Mouse (Mus musculus) c-Kit-positive CD71-positive TER-119-negative erythroid progenitor cells, embryonic 14.5 days (primary cell): ENCODE data around the gene Fra10ac1.

Source experiments
- DNase-seq: peaks from one replicate; pipeline ENCODE4 v3.0.0-alpha.2; 2013; ENCODE audit warnings: low read depth

Fra10ac1 gene

DNA sequence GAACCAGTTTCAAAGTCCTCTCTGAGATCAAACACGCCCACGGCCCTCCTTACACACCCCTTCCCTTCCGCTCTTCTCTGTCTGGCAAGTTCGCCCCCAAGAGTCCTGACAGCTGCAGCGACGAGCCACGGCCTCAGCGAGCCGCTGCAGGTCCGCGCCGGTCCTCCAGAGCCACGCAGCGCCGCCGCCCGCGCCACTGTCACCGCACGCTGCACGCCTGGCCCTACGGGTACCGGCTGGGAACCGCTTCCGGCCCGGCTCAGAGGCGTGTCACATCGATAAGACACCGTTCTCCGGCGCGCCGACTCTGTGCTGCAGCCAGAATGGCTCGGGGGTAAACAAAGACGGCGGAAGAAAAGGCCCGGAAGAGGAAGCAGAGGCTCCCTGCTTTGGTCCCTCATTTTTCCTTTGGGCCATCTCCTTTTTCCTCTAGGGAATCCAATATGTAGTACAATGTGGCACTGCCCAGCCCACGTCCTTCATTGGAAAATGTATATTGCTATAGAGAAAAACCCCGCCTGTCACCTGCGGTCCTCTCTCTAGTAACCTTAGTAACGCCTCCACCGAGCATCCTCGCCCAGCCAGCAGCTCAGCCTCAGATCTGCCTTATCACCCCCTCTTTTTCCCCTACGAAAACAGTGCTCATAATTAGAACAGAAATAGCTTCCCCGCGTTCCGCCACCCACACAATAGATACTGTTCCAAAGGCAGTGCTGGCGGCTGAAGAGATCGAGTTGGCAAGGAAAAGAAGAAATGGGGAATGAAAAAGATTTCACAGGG is at the start of gene Fra10ac1:
Fra10ac1 (minus strand) TSS at position 252 of the 780 bp plus-strand sequence.
- peak; percentile 75 for DNase-seq

DNA sequence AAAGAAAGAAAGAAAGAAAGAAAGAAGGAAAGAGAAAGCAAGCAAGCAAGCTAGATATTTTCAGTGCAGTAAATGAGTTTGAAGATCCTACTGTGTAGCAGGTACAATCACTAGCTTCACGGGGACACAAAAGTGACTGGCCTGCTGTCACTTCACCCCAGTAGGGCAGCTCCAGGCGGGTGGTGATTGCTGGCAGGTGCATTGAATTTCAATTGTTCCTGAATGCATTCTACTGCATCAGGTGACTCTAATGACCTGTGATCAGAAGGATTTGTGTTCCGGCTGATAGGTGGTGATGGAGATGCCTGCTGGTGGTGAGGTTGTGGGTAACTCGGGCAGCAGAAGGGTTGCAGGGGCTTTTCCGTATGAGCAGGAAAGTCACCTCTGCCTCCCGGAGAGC is 47.1 kb upstream of the Fra10ac1 start:
- no peak for DNase-seq

DNA sequence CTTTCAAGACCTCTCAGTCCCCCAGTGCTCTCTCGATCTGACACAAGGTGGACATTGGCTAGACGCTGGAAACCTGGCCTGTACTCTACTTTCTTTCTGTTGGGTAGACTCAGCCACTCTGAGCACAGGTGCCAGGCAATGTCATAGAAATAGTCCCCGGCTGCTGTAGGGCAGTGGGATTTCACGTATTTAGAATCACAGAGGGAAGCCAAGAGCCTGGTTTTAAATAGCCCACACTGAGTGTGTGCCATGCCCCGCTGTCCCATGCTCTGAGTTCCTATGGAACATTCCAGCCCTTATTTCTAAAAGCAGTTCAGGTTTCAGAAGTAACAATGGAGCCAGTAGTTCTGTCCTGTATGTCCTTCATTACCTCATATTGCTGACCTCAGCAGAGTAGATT is 43.5 kb upstream of the Fra10ac1 start:
- no peak for DNase-seq

DNA sequence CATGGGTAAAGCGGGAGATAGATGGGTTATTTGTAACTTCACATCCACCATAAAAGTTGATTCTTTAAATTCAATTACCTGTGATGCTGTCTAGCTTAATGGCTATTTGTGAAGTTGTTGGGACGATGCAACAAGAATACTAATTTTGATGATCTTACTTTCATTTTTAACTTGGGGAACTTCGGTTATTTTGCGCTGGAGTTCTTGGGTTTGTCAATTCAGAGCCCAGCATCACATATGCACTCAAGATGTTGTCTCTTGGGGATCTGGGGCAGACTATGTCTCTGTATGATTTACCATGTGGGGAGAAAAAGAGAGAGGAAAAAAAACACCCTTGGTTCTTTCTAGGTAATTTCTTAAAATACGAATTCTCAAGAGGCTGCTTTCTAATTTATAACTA is 41.8 kb upstream of the Fra10ac1 start:
- no peak for DNase-seq

DNA sequence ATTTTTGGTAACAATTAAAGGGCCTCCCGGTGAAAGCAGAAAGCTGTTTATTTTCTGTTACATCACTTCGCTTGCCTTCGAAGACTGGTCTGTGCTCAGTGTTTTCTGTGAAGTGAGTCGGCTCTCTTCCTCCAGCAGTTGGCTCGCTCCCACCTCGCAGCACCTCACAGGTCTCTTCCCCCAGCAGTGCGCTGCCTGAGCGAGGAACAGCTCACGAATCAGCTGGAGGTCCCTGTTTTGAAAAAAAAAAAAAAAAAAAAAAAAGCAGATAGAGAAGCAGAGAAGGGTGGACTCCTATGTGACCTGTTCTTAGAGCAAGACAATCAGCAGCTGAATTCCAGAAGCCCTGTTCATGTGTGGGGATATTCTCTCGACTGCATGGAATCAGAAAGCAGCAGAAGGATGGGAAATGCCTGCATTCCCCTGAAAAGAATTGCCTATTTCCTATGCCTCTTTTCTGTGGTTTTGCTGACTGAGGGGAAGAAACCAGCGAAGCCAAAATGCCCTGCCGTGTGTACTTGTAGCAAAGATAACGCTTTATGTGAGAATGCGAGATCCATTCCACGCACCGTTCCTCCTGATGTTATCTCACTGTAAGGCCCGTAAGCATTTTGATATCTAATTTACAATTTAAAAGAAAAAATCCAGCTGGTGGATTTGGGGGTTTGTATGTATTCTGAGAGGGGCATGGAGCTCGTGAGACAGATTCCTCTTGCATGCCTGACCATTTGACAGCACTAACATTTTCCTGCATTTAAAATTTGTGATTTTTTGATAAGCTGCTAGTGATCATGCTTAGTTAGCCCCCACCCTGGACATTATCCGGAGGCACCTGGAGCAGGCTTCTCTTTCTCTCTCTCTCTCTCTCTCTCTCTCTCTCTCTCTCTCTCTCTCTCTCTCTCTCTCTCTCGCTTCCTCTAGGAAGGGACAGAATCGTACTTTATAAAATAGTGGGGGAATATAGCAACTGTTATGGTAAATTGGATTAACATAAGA is 40.8 kb upstream of the Fra10ac1 start, which contains the start of gene Lgi1:
Lgi1 (plus strand) TSS at position 32 of the 996 bp plus-strand sequence.
- DNase-seq: no peak

DNA sequence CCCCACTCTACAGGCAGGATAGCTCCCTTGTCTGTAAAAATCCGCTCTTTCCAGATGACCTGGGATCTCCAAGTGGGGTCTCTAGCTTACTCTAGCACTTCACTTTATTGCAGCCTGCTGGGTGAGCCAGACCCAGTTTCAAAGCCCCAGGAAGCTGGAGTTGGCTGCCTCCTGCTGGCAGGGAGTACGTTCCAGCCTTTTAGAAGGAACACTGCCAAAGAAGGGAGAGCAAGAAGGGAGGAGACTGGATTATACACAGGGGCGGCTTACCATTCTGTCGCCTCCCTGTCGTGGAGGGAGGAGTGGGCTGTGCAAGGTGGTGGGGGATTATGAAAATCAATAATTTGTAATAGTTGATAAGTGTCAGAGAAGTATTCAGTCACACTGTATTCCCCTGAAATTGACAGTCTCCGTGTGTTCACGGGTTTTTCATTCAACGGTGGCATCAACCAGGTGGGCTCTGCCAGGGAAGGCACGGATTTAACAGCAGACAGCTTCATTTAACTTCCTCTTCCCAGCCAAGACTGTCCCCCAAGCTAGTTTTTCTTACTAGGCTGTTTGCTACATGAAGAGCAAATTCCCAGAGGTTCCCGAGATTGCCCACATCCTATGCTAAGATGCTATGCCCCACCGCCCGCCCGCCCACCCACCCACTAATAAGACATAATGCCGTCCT is 40.0 kb upstream of the Fra10ac1 start:
- no peak for DNase-seq

DNA sequence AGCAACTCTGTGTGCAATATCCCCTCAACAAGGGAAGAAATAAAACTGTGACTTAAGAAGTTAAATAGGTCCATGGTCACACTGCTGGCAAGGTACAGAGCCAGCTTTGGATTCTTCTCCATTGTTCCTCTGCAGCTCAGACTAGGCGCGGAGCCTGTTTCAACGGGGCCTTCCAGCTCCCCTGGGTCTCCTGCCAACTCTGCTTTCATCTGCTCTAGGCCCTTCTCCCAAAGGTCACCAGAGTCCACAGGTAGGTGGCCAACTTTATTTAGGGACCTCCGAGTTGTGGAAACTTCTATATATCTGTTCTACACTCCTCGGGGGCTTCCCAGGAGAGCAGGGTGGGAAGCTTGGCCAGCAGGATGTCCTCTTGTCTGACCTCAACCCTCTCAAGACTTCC is 37.4 kb upstream of the Fra10ac1 start:
- DNase-seq: no peak

DNA sequence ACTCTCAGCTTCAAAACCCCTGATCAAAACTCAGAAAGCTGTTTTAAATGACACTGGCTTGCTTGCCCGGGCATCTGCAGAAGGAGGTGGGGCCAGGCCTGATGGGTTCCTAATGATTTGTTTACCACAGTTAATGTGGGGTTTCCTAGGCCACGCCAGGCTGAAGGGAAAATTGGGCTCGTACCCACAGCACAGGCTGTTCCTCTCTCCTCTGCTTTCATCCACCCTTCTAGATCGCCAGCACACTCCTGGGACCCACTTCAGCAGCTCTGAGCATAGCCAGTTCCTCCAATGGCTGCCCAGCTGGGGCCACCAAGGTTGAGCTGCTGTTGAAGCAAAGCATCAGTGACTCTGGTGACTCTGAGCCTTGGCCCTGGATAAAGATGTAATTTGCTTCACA is 36.4 kb upstream of the Fra10ac1 start:
- DNase-seq: no peak

DNA sequence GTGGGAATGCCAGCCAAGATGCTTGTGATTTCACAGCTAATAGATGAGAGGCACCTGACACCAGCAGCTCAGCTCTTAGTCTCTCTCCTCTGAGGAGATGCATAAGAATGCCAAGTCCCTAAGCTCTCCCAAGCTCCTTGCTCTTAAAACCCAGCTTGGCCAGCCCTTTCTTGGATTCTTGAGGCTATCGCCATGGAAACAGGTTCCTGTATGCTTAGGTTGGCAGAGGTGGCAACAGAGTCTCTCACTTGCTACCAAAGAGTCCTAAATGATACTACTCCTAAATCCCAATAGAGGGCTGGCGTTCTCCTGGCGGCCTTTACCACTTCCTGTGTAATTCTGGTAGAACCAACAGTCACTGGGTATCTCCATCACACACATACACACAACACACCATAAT is 35.5 kb upstream of the Fra10ac1 start:
- DNase-seq: no peak

DNA sequence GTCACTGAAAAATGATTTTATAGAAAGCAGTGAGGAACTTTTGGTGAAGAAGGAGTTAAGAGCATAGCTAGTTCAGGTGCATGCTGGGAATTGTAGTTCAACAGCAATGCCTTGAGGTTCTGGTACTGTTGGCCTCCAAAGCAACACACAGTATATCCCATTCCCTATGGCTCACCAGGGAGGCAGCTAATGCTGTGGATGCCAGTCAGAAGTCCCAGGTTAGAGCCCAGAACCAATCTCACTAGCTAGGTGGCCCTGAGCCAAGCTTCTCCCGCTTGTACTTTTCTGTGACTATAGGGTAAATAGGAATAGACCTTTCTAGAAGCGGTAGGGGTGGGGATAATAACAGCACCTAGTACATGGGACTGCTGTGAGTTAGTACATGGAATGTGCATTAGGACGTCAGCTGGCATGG is 34.7 kb upstream of the Fra10ac1 start:
- no peak for DNase-seq

DNA sequence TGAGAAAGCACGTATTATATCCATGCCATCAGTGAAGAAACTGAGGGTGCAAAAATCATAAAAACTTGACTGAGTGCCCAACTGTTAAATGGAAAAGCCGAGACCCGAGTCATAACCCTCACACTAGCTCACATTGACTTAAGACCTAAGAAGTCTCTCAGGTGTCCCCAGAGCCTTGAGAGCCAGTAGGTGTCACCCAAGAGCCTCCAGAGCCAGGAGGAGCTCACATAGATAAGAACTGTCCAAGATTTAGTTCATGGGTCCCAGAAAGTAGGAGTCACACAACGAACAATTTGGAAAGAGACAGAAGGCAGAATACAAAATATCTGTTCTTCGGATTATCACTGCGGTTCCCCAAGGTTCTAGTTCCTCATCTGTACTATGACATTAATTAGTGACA is 29.8 kb upstream of the Fra10ac1 start:
- peak; percentile 10 for DNase-seq

DNA sequence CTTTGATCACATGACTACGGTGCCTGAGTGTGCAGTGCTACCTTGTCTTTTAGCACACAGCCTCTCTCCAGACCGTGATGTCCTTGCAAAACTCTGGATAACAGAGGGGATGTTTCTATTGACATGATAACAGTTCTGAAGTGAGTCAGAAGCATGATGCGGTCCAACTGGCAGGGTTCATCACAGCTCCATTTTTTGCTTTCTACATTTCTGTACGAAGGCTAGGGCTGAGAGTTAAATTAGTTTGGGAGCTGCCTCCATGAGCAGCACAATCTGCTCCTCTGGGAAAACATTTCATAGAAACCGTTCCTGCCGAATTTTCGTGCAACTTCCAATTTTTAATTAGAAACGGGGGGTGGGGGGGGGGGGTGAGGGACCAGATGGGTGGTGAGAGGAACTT is 25.7 kb upstream of the Fra10ac1 start:
- no peak for DNase-seq

DNA sequence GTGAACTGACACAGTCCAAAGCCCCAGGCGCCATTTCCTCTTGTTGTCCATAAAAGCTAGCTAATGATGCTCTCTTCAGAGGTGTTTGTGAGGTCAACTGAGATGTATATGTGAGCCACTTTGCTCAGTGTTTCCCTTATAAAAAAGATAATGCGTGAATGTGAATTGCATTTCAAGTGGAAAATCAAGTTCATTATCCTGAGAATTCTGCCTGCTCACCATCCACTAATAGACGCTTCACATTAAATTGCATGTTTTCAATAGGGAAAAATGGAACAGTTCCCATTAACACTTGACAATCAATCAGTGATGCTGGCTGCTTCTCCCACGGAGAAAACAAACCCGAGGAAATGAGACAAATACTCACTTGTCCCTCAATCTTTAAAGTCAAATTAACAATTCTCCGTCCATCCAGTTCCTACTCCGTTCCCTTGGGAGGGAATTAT is 22.2 kb upstream of the Fra10ac1 start:
- no peak for DNase-seq

DNA sequence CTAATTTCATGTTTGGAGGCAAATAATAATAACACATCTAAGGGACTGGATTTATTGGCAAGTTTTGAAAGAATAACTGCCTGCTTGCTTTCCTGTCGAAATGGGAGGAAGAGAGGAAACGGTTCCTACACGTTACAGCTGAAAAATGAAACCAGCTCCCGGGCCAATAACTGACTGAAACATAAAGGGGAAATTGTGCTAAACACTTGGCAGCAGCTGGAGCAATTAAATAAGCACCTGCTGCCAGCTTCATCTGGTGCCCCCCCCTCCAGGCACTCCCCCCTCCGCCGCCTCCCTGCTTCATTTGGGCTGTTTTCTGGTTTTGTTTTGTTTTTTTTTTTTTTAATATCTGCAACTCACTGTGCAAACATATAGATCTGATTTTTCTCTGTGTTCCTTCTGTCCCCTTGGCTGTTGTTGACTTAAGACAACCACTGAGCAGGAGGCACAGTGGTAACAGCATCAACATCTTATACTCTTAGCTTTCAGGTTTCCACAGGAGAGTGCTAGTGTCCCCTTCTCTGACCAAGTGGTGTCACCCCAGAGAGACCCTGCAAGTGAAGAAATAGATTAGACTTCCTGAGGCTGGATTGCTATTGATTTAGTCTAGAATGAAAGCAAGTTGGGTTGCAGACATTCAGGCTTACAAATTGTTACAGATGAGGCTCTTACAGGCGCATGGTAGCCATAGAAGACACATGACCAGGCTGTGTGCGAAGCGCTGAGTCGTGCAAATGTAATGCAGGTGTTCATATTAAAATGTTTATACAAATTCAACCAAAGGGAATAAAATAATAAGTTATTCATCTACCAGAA is 21.6 kb upstream of the Fra10ac1 start:
- no peak for DNase-seq

DNA sequence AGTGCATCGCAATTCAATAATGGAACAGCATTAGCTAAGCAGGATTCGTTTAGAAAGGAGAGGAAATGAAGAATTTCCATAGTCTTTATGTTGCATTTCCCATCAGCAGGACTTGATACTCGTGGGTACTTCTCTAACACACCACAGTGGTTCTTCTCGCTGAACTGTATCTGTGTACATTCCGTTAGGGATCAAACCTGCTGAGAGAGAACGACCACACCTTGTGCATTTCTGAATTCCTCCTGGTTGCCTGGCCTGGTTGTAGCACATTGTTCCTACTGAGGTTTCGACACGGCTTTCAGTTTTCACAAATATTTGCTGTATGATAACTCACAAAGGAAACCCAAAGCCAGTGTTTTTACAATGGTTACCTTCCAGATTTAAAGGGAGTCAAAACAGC is 20.8 kb upstream of the Fra10ac1 start:
- DNase-seq: no peak

DNA sequence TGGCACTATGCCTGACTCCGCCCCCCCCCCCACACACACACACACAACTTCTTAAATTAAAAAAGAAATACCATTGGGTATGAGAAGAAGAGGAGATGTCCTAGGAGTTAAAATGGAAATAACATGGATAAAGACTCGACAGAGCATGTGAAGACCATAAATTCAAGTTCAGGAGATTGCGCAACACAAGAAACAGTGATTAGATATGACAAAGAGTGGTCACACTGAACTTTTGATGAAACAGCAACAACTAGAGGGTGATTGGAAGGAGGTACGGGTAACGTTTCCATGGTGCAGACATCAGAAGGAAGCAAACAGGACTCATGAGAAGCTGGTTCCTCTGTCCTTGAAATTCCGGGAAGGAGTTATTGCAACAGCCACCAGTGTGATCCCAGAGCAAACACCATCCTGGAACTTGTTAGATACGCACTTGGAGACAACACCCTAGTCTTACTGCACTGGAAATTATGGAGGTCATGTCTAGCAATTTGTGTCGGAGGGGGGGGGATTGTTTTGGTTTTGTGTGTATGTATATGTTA is 18.4 kb upstream of the Fra10ac1 start:
- no peak for DNase-seq

DNA sequence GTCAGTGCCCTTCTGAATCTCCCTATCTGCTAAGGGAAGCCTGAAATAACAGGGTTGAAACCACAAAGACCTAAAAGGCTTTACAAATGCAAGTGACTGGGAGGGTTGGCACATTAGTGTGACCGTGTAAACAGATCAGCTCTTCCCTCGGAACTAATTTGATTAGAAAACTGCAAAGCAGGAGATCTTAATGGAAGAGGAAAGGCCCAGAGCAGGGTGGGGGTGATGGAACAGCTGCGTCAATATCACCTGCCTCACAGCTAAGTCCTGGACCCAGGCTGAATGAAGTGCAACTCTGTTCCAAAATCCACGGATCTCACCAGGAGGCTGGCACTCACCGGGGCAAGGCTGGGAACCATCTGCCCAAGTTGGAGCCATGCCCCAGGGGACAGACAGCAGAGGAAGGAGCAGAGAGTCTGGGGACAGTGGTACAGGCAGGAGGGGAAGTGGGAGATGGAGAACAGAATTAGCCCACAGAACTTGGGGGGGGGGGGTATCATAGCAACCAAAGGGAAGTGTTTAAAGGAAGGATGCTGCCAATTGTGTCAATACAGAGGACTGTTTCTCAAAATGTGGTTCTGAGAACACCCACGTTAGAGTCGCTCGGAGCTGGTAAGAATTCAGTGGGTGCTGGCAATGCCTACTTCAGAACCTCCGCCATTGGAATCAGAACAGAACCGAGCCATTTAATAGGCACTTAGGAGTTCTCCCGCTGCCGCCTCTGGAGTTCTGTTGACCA is 14.4 kb upstream of the Fra10ac1 start:
- no peak for DNase-seq

DNA sequence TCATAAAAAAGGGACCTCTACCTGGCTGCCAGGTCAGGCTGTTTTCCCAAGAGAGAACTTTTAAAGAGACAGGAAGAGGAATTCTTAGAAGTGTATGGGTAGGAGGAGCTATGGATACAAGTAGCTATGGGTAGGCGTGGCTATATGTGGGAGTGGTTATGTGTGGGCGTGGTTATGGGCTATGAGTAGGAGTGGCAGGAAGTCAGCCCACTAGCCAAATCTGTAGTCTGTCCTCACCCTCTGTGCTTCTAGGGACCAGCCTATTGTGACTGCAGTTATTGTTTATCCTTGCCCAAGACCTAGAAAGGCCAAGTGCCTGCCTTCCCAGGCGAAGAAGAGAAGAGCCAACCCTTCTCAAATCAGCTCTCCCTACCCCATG is 13.9 kb upstream of the Fra10ac1 start:
- DNase-seq: no peak

DNA sequence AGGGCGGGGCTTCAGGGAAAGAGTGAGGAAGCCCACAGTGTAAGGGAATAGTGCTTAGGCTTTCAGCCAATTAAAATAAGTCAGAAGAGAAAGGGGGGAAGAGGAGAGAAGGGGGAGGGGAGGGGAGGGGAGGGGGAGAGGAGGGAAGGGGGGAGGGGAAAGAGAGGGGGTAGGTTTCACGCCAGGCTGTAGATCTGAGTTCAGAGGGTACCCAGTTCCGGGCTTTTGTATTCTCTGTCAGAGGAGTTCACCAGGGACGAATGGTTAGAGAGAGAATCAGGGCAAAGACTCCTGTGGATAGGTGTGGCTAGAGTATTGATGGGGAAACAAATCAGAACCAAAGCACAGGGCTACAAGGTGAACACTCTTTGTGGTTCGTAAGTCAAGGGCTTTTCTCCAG is 12.6 kb upstream of the Fra10ac1 start:
- no peak for DNase-seq

DNA sequence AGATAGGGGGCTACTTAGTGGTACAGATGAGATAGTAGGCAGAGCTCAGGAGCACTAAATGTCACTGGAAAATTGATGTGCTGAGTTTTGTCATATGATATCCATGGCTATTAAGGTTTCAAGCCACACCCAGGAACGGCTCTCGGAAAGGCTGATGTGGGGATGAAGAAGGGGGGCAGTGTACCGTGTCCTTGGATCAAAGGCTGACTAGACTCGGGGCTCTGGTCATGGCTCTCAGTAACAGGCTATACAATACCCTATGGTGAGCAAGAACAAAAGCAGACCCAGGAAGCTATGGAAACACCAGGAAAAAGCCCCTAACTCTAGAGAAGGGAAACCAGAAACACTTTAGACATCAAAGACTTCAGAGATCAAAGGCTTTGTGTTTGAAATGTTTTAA is 8.6 kb upstream of the Fra10ac1 start:
- no peak for DNase-seq

DNA sequence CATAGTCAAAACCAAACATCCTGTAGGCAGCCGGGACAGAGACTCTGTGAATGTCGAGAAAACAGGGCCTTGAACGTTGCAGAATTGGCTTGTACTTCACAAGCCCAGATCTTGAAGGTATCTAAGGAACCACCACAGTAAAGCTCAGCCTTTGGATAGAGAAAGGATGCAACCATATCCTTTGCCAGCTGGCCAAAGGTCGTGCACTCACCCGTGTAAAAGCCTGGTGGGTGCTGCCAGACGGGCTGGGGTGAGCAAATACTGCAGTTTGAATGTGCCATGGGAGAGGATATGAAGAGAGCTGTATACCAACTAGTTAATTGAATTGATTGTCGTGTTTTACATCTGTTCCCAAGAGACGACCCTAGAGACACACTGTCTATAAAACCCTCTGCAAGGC is 8.1 kb upstream of the Fra10ac1 start:
- DNase-seq: no peak
